Mouse (Mus musculus): ENCODE data around the gene Pnpla1.
A peak's percentile ranks its signal among the peaks of the same experiment; 100 is the strongest.
"Not testable (repeated sequence)": the region's sequence is repeated elsewhere in the genome, so short reads cannot be mapped to it uniquely, and the experiment has no call there.

Pnpla1 gene

DNA sequence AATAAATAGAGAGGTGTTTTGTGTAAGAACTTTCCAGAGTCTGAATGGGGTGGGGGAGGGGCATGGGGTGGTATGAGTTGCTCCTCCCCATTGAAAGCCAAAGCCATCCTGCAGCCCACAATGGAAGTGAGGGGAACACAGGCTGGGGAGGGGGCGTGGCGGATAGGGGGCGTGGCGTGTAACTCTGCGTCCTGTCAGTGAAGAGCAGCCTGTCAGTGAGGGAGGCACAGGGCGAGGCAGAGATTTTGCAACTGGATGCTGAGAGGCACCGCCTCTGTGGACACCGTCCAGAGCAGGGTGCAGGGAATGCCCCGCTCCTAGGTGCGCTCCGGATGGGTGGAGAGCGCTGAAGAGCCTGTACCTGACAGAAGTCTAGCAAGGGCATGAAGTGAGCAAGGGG is at the start of gene Pnpla1:
Pnpla1 (plus strand) TSS at position 207 of the 400 bp plus-strand sequence.
- peak; percentile 57 for DNase-seq

DNA sequence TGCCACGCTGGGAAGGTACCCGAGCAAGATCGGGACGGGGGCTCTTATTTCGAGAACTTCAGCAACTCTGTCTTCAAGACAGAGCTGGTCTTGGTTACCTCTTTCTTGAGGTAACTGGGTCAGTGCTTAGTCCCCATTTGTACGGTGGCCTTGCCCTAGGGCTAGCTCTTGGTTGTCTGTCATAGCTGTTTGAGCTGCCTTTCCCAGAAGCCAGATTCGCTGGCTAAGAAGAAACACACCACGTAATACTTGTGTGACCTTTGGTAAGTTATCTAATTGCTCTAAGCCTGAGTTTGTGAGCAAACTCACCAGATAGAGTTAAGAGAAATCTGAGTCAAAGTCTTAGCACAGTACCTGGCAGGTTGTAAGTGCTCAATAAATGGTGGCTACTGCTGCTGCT is 49.5 kb upstream of the Pnpla1 start:
- no peak for DNase-seq

DNA sequence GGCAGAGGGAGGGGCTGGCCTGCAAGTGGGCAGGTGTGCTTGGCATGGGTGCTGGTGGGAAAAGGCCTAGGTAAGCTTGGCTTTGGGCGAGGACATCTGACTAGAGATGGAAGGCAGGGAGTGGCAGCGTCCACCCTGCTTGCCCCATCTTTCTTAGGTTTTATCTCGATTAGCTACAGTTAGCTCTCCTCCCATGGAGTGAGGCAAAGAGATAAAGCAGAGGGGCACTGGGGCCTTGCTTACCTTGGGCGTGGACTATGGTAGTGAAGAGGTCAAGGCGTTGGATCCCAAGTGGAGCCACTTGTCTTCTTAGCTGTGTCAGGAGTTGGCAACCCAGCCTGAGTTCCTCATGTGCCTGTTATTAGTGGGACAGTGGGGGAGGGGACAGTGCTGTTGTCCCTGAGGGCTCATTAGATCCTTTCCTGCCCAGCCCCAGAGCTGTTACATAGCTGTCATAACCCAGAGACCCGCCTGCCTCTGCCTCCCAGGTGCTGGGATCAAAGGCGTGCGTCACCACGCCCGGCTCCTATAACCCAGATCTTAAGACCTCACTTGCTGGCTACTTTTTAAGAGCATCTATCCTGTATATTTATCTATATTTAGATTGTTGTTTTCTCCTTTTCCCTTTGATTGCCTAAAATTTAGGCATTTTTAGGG is 48.9 kb upstream of the Pnpla1 start:
- DNase-seq = no peak

DNA sequence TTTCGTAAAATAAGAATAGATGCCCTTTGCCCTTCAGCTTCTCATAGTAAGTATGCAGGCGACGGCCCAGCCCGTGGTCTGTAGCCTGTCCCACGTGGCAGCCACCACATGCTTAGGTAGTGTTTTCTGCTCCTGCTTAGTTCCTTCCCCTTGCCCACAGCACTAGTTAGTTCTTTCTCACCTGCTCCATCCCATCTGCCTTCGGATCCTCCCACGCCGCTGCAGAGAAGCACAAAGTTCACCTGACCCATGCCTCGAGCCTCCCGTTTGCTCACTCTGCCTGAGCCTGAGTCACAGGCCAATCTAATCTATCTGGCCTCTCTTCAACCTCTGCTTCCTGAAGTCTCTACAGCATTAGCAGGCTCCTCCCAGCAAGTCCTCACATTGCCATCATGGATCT is 45.9 kb upstream of the Pnpla1 start:
- no peak for DNase-seq

DNA sequence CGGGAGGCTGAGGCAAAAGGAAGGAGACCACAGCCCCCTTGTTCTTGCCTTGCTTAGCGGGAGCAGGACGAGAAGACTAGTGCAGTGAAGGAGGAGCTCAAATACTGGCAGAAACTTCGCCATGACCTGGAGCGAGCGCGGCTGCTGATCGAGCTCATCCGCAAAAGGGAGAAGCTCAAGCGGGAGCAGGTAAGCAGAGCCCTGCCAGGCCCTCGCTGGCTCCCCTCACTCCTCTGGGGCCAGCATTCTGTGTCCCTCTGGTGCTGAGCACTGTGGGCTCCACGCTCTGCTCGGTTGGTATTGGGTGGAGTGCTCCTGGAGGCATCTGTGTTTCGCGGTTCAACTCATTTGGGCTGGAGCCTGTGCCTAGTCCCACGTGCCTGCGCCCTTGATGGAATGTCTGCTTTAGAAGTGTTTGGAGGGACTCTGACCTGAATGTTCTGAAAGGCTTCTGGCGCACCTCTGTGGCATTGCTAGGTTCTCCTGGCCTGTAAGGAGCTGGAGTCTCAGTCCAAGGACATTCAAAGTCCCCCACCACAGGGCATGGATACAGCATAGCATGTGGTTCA is 43.6 kb upstream of the Pnpla1 start:
- DNase-seq = no peak

DNA sequence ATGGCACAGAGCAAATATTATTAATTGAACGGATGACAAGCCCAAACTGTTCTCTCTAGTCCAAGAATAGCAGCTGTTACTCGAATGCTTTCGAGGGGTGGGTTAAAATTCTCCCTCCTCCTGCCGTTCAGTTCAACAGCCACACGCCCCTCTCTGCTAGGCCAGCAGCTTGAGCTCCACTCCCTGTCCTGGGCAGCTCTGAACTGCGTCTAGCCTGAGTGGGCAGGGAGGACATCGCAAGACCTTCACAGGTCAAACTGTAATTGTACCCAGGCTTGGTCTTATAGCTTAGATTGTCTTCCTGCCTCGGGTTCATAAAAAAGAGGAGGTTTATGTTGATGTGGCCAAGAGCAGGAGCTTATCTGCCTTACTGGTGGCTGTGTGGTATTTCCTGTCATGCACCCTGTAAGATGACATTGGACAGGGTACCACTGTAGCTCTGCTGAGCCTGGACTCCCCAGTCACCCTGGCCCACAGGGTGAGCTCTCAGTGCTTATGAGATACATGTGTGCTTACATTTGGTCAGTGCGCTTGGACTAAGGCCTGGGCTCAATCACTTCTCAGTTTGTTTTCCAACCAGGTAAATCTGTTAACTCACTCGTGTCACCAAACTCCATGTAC is 42.7 kb upstream of the Pnpla1 start:
- no peak for DNase-seq

DNA sequence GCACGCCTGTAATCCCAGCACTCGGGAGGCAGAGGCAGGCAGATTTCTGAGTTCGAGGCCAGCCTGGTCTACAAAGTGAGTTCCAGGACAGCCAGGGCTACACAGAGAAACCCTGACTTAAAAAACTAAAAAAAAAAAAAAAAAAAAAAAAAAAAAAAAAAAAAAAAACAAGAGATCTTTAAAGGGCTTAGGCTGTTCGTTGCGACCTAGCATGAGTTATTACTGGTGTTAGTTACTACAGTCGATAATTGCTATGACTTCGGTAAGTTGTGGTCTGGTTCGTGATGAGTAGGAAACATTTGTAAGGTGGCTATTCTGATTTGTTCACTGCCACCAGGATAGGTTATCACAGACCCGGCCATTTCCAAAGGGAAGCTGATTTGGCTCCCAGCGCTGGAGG is 41.9 kb upstream of the Pnpla1 start:
- not testable (repeated sequence) for DNase-seq

DNA sequence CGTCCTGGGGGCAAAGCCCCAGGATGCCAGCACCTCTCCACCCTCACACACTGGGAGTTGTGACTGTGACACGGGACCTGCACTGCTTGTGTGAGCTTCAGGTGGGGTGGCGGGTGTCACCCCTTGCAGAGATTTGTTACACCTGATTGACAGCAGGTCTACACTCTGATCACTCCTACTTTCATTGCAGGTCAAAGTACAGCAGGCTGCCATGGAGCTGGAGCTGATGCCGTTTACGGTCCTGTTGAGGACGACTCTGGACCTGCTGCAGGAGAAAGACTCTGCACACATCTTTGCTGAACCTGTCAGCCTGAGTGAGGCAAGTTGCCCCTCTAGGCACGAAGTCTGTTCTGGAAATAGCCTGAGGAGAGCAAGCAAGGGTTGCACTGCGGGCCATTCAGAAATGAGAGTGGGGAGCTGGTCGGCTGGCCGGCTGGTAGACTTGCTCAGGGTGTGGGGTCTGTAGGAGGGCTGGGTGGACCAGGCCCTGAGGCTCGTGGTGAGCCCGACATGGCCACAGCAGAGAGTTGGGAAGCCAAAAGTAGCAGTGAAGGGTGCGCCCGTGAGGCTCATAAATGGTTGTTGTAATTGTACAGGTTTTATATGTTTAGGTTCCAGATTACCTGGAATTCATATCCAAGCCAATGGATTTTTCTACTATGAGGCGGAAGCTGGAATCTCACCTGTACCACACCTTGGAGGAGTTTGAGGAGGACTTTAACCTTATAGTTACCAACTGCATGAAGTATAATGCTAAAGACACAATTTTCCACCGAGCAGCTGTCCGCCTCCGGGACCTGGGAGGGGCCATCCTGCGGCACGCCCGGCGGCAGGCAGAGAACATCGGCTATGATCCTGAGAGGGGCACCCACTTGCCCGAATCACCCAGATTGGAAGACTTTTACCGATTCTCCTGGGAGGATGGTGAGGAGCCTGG is 41.1 kb upstream of the Pnpla1 start:
- DNase-seq = no peak

DNA sequence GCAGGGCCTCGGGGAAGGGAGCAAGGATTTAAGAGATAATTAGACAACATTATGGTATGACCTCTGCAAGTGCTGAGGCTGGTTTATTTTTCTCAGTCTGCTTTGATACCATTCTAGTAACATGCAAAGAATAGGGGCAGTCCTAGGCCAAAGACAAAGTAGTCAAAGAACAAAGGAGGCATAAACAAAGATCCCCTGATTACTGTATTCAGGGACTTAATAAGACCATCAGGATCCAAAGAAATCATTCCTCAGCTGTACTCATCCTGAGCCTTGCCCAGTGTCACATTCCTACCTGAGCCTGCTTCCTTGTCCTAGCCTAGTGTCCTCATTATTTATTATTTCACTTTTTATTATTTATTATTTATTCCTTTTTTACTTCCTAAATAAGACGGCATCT is 38.0 kb upstream of the Pnpla1 start:
- DNase-seq = no peak

DNA sequence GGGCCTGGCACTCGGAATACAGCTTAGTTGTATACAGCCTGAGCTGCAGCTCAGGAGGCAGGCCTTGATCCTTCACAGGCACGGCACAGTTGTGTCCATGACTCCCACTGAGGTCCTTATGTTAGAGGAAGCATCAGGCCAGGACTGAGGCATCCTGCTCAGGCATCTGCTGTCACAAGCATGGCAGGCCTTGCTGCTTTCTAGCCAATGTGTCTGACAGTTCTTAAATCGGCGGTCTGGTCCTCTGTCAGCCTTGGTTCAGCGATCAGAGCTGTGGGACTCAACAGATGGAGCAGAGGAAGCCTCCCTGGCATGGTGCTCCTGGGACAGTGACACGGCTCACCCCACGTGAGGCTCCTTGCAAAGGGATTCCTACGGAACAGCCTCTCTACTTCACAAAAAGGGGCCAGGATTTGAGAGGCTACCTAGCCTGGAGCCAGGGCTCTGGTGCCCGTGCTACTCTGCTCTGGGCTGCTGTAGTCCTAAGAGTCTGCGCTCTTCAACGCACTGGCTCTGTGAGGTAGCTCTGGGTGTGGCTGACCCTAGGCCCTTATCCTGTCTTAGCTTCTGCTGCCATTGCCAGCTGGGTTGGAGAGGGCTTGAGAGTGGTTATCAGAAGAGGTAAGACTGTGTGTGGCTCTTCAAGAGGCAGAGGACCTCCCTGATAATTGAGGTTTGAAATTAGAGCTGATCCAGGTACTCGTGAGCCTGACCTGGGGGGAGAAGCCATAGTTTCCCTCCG is 35.0 kb upstream of the Pnpla1 start:
- DNase-seq = no peak

DNA sequence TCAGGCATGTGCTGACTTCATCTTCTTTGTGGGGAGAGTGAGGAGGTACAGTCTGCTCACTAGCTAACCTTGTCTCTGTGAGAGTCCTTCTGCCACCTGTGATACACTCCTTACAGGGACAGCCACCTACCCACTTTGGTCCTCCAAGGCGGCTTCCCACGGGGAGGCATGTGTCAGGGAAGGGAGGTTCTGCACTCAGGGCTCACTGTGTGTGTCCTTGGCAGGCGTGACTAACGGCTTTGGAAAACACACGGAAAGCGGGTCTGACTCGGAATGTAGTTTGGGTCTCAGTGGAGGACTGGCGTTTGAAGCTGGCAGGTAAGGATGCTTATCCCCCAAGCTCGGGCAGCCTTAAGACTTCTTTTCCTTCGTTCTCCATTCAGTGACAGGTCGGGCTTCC is 34.5 kb upstream of the Pnpla1 start:
- DNase-seq = no peak

DNA sequence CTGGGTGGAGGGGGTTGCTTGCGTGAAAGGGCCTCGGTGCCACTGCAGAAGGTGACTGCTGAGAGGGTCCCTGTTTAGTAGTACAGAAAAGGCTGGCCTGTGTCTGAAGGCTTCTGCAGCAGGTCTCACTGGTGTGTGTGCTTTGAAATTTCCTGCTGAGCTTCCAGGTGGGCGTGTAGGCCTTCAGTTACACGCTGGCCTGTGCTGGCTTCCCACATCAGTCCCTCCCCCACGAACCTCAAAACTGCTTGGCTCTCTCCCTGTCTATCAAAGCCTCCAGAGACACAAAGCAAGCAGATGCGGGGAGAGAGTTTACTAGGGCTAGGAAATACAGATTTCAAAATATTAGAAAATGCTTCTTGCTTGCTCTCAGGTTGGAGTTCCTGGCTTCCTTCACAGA is 33.3 kb upstream of the Pnpla1 start:
- DNase-seq = no peak

DNA sequence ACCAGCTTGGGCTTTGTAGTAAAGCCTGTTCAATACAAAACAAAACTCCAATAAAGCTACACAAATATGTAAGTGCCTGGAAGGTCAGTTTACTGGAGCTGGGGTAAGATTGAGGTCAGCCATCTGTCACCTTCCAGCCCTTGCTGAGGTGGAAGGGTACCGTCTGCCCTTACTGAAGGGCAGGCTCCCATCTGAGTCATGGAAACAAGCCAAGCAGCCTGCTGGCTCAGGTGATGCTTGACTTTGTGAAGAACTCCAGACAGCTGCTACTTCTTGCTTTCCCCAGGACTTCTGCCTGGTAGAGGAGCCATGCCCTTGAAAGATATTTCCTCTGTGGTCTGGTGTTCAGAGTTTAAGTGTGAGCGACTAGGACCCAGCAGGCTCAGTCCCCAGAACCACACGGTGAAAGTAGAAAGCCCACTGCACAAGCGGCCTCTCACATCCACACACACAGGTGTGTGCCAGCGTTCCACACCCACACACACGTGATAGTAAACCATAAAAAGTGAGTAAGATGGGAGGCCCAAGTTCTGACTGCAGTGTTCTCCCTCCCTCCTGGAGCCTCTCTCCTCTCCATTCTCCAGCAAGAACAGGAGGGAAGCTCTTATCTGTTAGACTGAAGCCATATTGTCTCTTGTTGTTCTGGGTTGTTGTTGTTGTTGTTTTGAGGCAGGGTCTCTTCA is 32.7 kb upstream of the Pnpla1 start:
- no peak for DNase-seq

DNA sequence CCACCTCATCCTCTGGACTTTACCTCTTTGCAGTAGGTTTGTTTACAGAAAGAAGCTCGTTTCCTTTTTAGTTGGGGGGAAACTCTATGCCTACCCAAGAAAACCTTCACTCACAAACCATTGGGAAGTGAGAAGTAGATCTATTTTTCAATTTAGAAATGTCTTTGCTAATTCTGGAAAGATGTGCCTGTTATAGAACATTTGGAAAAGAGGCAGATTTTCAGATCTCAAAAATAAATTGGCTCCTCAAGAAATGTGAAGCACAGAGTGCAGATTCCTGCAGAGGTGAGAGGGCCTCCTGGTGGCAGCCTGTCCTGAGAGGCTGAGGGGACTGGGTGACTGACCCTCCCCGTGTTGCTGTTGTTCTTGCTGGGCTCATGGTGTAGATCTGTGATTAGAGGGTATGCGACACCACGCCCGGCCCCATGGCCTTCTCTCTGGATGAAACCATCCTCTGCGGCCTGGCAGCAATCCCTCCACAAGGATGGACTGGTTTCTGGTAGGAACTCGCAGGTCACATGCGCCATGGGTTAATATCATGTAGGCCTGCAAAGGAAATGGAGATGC is 30.5 kb upstream of the Pnpla1 start:
- DNase-seq = no peak

DNA sequence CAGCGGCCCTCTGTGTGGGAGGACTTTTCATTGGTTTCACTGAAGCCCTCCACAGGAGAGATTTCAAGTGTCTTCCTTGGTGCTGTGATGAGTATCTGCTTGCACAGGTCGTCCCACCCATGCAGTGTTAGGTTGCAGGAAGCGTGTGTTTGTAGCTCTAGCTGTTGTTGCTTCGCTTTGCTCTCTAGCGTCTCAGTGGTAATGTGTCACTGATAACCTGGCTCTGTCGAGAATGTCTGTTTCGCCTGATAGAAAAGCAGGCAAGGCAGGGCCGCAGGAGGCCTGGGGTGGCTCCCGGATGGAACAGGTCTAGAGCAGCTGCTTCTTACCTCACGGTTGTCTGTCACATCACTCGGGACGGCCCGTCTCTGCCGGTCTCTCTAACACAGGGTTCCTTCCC is 29.1 kb upstream of the Pnpla1 start:
- DNase-seq = no peak

DNA sequence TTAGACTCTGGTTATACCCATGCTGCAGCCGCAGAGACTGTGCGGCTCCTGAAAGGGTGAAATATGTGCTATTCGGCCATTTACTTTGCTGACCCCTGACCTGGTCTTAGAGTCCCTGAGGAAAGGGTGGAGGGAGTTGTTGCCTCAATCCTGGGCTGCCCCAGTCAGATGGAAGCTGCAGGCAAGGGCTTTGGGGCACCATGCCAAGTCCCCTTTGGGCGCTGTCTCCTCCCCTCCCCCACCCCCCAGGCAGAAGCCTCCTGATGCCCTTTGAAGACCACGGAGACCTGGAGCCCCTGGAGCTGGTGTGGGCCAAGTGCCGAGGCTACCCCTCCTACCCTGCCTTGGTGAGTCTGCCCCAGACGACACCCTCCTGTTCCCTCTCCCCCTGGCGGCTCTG is 27.1 kb upstream of the Pnpla1 start:
- DNase-seq = no peak

DNA sequence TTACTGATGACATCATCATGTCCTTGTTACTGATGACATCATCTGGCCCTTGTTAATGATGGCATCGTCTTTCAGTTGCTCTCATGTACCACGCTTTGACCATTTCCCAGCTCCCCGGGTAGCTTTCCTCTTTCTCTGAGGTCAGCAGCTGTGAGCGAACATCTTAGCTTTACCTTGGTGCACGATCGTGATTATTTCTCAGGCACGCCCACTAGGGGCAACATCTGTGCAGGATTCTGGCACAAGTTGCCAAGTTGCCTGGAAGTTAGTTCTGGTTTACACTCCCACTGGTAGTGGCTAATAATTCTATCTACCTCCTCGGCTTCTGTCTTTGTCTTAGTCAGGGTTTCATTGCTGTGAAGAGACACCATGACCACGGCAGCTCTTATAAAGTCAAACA is 26.2 kb upstream of the Pnpla1 start:
- no peak for DNase-seq

DNA sequence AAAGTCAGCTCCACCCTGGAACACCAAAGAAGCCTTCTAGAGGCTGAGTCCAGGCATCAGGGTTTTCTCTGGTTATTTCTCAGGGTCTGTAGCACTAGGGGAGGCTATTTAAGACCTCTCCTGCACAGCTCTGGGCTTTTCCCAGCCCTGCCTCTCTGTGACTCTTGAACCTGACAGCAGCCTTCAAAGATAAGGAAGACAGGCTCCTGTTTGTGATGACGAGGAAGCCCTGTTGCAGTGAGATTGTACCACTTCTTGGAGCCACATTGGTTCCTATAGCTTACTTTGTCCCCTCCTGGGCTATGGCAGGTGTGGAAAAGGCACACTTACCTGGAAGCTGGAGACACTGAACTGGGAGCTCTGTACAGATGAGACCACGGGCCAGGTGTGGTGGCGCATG is 25.3 kb upstream of the Pnpla1 start:
- DNase-seq = no peak

DNA sequence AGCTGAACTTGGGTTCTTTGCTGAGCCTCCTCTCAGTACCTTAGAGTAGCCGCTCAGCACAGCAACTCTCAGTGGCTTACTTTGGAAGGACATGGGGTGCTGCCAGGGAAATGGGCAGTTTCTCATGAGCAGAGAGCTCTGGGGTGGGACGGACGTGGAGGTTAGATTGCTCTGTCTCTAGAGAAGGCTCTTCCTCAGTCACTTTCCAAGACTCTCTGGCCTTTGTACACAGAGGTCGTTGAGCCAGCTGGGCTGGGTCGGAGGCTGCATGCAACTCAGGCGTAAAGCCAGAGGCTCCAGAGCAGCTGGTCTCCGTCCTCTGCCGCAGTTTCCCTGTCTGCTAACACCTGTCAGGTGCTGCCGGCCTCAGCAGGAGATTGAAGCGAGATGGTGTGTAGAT is 23.5 kb upstream of the Pnpla1 start:
- peak; percentile 46 for DNase-seq

DNA sequence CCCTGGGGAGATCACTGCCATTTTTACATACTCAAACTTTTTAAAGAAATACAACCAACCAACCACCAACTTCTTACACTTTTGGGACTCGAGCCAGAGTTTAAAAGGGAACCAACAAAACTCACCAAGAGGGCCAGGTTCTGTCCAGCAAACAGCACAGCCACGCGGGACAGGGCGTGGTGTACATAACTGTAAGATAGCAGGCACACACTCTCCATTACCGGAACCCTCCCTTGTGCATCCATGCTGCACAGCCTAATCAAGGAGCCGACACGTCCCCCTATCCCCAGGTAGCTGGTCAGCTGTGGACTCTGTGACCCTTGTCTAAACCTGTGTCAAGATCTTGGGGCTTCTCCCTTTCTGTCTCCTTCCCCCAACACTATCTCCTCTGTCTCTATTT is 20.4 kb upstream of the Pnpla1 start:
- no peak for DNase-seq

DNA sequence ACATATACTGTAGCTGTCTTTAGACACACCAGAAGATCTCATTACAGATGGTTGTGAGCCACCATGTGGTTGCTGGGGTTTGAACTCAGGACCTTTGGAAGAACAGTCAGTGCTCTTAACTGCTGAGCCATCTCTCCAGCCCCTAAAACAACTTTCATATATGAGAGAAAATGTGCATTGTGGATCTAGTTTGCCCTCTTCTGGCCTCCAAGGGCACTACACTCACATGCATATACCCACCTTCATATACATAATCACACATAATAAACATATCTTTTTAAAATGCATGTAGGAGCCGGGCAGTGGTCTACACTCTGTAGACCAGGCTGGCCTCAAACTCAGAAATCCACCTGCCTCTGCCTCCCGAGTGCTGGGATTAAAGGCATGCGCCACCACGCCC is 16.3 kb upstream of the Pnpla1 start:
- DNase-seq = not testable (repeated sequence)

DNA sequence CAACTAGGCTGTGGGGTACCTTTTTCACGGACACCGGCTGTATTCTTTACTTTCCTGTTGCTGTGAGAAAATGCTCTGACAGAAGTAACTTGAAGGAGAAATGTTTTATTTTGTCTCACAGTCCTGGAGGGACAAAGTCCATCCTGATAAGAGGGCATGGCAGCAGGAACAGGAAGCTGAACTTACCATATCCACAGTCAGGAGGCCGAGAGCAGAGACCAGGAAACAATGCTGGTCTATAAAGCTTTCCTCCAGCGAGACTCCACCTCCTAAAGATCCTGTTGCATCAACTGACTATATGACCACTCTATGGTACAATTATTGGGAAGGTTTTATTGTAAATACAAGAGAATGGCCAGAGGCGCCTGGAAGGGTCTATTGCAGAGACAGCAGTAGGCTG is 14.5 kb upstream of the Pnpla1 start:
- DNase-seq = no peak

Data from lung, postnatal 36 days (tissue).